ENCODE assay signal across 18 mouse cellular contexts in genomic region chr13:52603704-52604349, GRCm38 (mm10). TPM values are rescaled to one million over a fixed set of nuclear protein-coding genes. Genes with fewer than 3 reads are reported as not detected.
DNase-seq lines count a peak whose midpoint lies in the region; ATAC-seq and TF ChIP-seq lines count a peak whose summit lies in the region.
"Had no signal": no experiment of that assay in that cellular context is flagged by ENCODE, and none has a peak within 500 bp of the region (broad histone marks: within the 10 kb centered on the region; RNA-seq: fewer than 3 reads in every experiment).

No protein-coding gene starts in this region.

- no peak for TF ChIP-seq CTCF in lung, postnatal 0 days (IDR thresholded peaks at IDR 0.05)

- no peak for ATAC-seq in forebrain, embryonic 14.5 days
- ATAC-seq in forebrain, embryonic 11.5 days (replicated peaks; ENCODE audit: low FRiP score), result no peak
- peak; percentile 65; the same call in 1 of the 2 replicates for ATAC-seq in hindbrain, embryonic 15.5 days (ENCODE audit: low FRiP score, low read depth)
- ATAC-seq in hindbrain, embryonic 11.5 days (ENCODE audit: low FRiP score), result no peak
- ATAC-seq in lung, postnatal 0 days, result no peak
- ATAC-seq: CD4-positive, CD25-positive, alpha-beta regulatory T cell, adult 4 months had no signal

- H3K27me3 ChIP-seq in forebrain, embryonic 14.5 days (replicated peaks; ENCODE audit: control insufficient read depth, insufficient read depth, low read length), result no peaks in the 10 kb centered on the region
- no peaks in the 10 kb centered on the region for H3K27me3 ChIP-seq in forebrain, embryonic 11.5 days (ENCODE audit: control insufficient read depth, insufficient read depth, low read length)
- H3K27me3 ChIP-seq in hindbrain, embryonic 15.5 days, result no peaks in the 10 kb centered on the region
- H3K27me3 ChIP-seq in hindbrain, embryonic 11.5 days (ENCODE audit: control insufficient read depth, insufficient read depth, low read length), result no peaks in the 10 kb centered on the region
- no peaks in the 10 kb centered on the region for H3K27me3 ChIP-seq in lung, postnatal 0 days (replicated peaks; ENCODE audit: insufficient read depth, low read length)
- H3K27me3 ChIP-seq: embryonic facial prominence, embryonic 12.5 days; limb, embryonic 13.5 days had no signal

- WGBS in forebrain, embryonic 14.5 days, result 79% methylated on average over 6 of the region's 6 CpGs
- WGBS in forebrain, embryonic 11.5 days, result 83% methylated on average over 6 of the region's 6 CpGs
- 69% methylated on average over 6 of the region's 6 CpGs for WGBS in hindbrain, embryonic 15.5 days
- 80% methylated on average over 6 of the region's 6 CpGs for WGBS in hindbrain, embryonic 11.5 days
- WGBS in lung, postnatal 0 days, result 81% methylated on average over 6 of the region's 6 CpGs

- TF ChIP-seq EP300 in lung, postnatal 0 days (IDR thresholded peaks at IDR 0.05), result no peak

- H3K9me3 ChIP-seq in forebrain, embryonic 14.5 days (replicated peaks; ENCODE audit: control insufficient read depth, low read length), result no peaks in the 10 kb centered on the region
- H3K9me3 ChIP-seq in forebrain, embryonic 11.5 days (ENCODE audit: control insufficient read depth, low read length), result no peaks in the 10 kb centered on the region
- no peaks in the 10 kb centered on the region for H3K9me3 ChIP-seq in hindbrain, embryonic 15.5 days
- no peaks in the 10 kb centered on the region for H3K9me3 ChIP-seq in hindbrain, embryonic 11.5 days (ENCODE audit: control insufficient read depth, low read length)
- no peaks in the 10 kb centered on the region; the same call in 1 of the 2 replicates for H3K9me3 ChIP-seq in lung, postnatal 0 days (ENCODE audit: low read length)
- H3K9me3 ChIP-seq: embryonic facial prominence, embryonic 12.5 days; limb, embryonic 13.5 days had no signal

- H3K27ac ChIP-seq in forebrain, embryonic 14.5 days (ENCODE audit: low read depth, low read length), result no peak overlapping the region
- no peak overlapping the region for H3K27ac ChIP-seq in forebrain, embryonic 11.5 days (ENCODE audit: low read depth, low read length)
- no peak overlapping the region for H3K27ac ChIP-seq in hindbrain, embryonic 15.5 days (replicated peaks)
- no peak overlapping the region for H3K27ac ChIP-seq in hindbrain, embryonic 11.5 days (ENCODE audit: low read depth, low read length)
- H3K27ac ChIP-seq in lung, postnatal 0 days (ENCODE audit: low read length), result no peak overlapping the region
- H3K27ac ChIP-seq: embryonic facial prominence, embryonic 12.5 days; limb, embryonic 13.5 days; liver, embryonic 14.5 days had no signal

- no peak overlapping the region for H3K9ac ChIP-seq in forebrain, embryonic 14.5 days (ENCODE audit: low read length)
- H3K9ac ChIP-seq in forebrain, embryonic 11.5 days (ENCODE audit: low read length), result no peak overlapping the region
- H3K9ac ChIP-seq in hindbrain, embryonic 15.5 days, result no peak overlapping the region
- H3K9ac ChIP-seq in hindbrain, embryonic 11.5 days (ENCODE audit: low read depth, low read length), result no peak overlapping the region
- H3K9ac ChIP-seq in lung, postnatal 0 days (replicated peaks; ENCODE audit: low read depth), result no peak overlapping the region
- H3K9ac ChIP-seq: embryonic facial prominence, embryonic 12.5 days; limb, embryonic 13.5 days; liver, embryonic 14.5 days had no signal

- peak; percentile 27 for DNase-seq in forebrain, embryonic 14.5 days (ENCODE audit: low spot score)
- DNase-seq in forebrain, embryonic 11.5 days (ENCODE audit: low spot score), result no peak
- DNase-seq in hindbrain, embryonic 11.5 days (ENCODE audit: low spot score), result no peak
- peak; percentile 14 for DNase-seq in right cerebral cortex, postnatal 14 days
- no peak for DNase-seq in right cerebral cortex, adult 18-20 months
- DNase-seq in lung, postnatal 0 days (ENCODE audit: low spot score), result no peak
- DNase-seq in Muller cell, postnatal 12 days (ENCODE audit: inconsistent ontology term), result no peak
- DNase-seq: adrenal gland, adult 8-10 months; cerebellum, adult 8-10 months; heart, adult 11 months; kidney, adult 18-20 months; kidney, postnatal 10 days; thymus, postnatal 36 days had no signal

- H3K36me3 ChIP-seq in forebrain, embryonic 14.5 days (ENCODE audit: control insufficient read depth, insufficient read depth, low read length), result no peaks in the 10 kb centered on the region
- no peaks in the 10 kb centered on the region for H3K36me3 ChIP-seq in forebrain, embryonic 11.5 days (ENCODE audit: control insufficient read depth, insufficient read depth, low read length)
- H3K36me3 ChIP-seq in hindbrain, embryonic 15.5 days, result no peaks in the 10 kb centered on the region
- H3K36me3 ChIP-seq in hindbrain, embryonic 11.5 days (ENCODE audit: control insufficient read depth, insufficient read depth, low read length), result no peaks in the 10 kb centered on the region
- no peaks in the 10 kb centered on the region for H3K36me3 ChIP-seq in lung, postnatal 0 days (ENCODE audit: insufficient read depth, low read length)
- H3K36me3 ChIP-seq: embryonic facial prominence, embryonic 12.5 days; limb, embryonic 13.5 days had no signal

- no peak overlapping the region for H3K4me3 ChIP-seq in forebrain, embryonic 14.5 days (ENCODE audit: low read depth, low read length)
- no peak overlapping the region for H3K4me3 ChIP-seq in forebrain, embryonic 11.5 days (ENCODE audit: low read depth, low read length)
- no peak overlapping the region for H3K4me3 ChIP-seq in hindbrain, embryonic 15.5 days
- H3K4me3 ChIP-seq in hindbrain, embryonic 11.5 days (ENCODE audit: low read depth, low read length), result no peak overlapping the region
- H3K4me3 ChIP-seq in lung, postnatal 0 days (ENCODE audit: low read depth, low read length), result no peak overlapping the region
- H3K4me3 ChIP-seq: embryonic facial prominence, embryonic 12.5 days; limb, embryonic 13.5 days had no signal

- no peak overlapping the region for H3K4me2 ChIP-seq in forebrain, embryonic 14.5 days (ENCODE audit: low read length)
- no peak overlapping the region for H3K4me2 ChIP-seq in forebrain, embryonic 11.5 days (ENCODE audit: low read depth, low read length, severe bottlenecking)
- no peak overlapping the region for H3K4me2 ChIP-seq in hindbrain, embryonic 15.5 days
- H3K4me2 ChIP-seq in hindbrain, embryonic 11.5 days (replicated peaks; ENCODE audit: low read depth, low read length), result no peak overlapping the region
- no peak overlapping the region for H3K4me2 ChIP-seq in lung, postnatal 0 days (replicated peaks; ENCODE audit: low read depth, low read length)
- H3K4me2 ChIP-seq: embryonic facial prominence, embryonic 12.5 days; limb, embryonic 13.5 days had no signal

- H3K4me1 ChIP-seq in forebrain, embryonic 14.5 days (ENCODE audit: control insufficient read depth, insufficient read depth, low read length), result no peaks in the 10 kb centered on the region
- no peaks in the 10 kb centered on the region for H3K4me1 ChIP-seq in forebrain, embryonic 11.5 days (replicated peaks; ENCODE audit: control insufficient read depth, insufficient read depth, low read length)
- H3K4me1 ChIP-seq in hindbrain, embryonic 15.5 days (replicated peaks), result peaks cover 9% of the 10 kb centered on the region
- no peaks in the 10 kb centered on the region; the same call in 1 of the 2 replicates for H3K4me1 ChIP-seq in hindbrain, embryonic 11.5 days (replicated peaks; ENCODE audit: control insufficient read depth, insufficient read depth, low read length)
- H3K4me1 ChIP-seq in lung, postnatal 0 days (ENCODE audit: insufficient read depth, low read depth, low read length), result no peaks in the 10 kb centered on the region
- H3K4me1 ChIP-seq: embryonic facial prominence, embryonic 12.5 days; limb, embryonic 13.5 days had no signal

RNA-seq across cellular contexts. Expression of gene Syk, which starts 20.9 kb away (rescaled TPM):
- 1.0 and 1.1 TPM in 2 replicates for polyA plus RNA-seq in forebrain, embryonic 14.5 days (2014; fragmentation: Nextera tagmentation; extraction: Ambion mirVana)
- 2.2 and 2.3 TPM in 2 replicates for polyA plus RNA-seq in forebrain, embryonic 11.5 days (2014; fragmentation: Nextera tagmentation; extraction: Ambion mirVana)
- 1.2 and 1.4 TPM in 2 replicates for polyA plus RNA-seq in hindbrain, embryonic 15.5 days (2015; fragmentation: Nextera tagmentation; extraction: Ambion mirVana)
- polyA plus RNA-seq in hindbrain, embryonic 11.5 days (2014; fragmentation: Nextera tagmentation; extraction: Ambion mirVana), result 4.0 and 4.4 TPM in 2 replicates
- polyA plus RNA-seq in lung, postnatal 0 days (2015; fragmentation: Nextera tagmentation; extraction: Ambion mirVana), result 4.3 and 5.5 TPM in 2 replicates

Comparison
In these comparisons a context has a peak if more than half of its experiments do, and no peak if none do; other contexts are left out.
1. DNase-seq: peak in forebrain, embryonic 14.5 days (single experiment) and right cerebral cortex, postnatal 14 days (single experiment); none in forebrain, embryonic 11.5 days (single experiment), hindbrain, embryonic 11.5 days (single experiment), right cerebral cortex, adult 18-20 months (single experiment), lung, postnatal 0 days (single experiment) and Muller cell, postnatal 12 days (single experiment).